Mouse (Mus musculus) testis, postnatal 10 days (tissue): ENCODE measurements at regions not wholly inside any gene's neighbourhood (a gene's known extent, or its start where the extent isn't known, plus 50 kb on each side); places are given as distances from the start of the nearest gene placed in this dataset.

Experiments used
- DNase-seq: peaks from one replicate; pipeline ENCODE4 v3.0.0; 2021; ENCODE audit warnings: low spot score

- no peak for DNase-seq
Observed at GRCm38 (mm10) chr1:121618550-121618949, 50.8 kb upstream of the Ddx18 start.
